Mouse (Mus musculus) intestine, embryonic 16.5 days (tissue): ENCODE results near the gene Slc25a30. TPM values are rescaled to one million over a fixed set of nuclear protein-coding genes. Genes with fewer than 3 reads are reported as not detected.
A peak's percentile ranks its signal among the peaks of the same experiment; 100 is the strongest.
"Not testable (repeated sequence)": the region's sequence is repeated elsewhere in the genome, so short reads cannot be mapped to it uniquely, and the experiment has no call there.

Experiments
- ATAC-seq: fragments of 200-750 bp; cut with Nextera tagmentation; 2 replicates; pipeline ENCODE4 v1.8.0; 2017; ENCODE audit warnings: moderate TSS enrichment, moderate library complexity
- H3K27ac ChIP-seq: fragments of 300-500 bp; sonication (generic); 2 replicates; pipeline ENCODE4 v1.5.1; 2014; ENCODE audit warnings: mild to moderate bottlenecking, low read length
- H3K27me3 ChIP-seq: fragments of 300-500 bp; sonication (generic); replicated peaks from 2 replicates; pipeline ENCODE4 v1.6.1; 2014; ENCODE audit warnings: low read length, control low read depth, mixed read lengths; ENCODE audit not compliant: control insufficient read depth, insufficient read depth
- H3K36me3 ChIP-seq: fragments of 300-500 bp; sonication (generic); 2 replicates; pipeline ENCODE4 v1.6.1; 2014; ENCODE audit warnings: low read length, control low read depth; ENCODE audit not compliant: control insufficient read depth, insufficient read depth
- H3K4me1 ChIP-seq: fragments of 300-500 bp; sonication (generic); 2 replicates; pipeline ENCODE4 v1.6.1; 2014; ENCODE audit warnings: low read length, control low read depth, mixed read lengths; ENCODE audit not compliant: control insufficient read depth, insufficient read depth
- H3K4me2 ChIP-seq: fragments of 300-500 bp; sonication (generic); 2 replicates; pipeline ENCODE4 v1.6.1; 2014; ENCODE audit warnings: low read depth, low read length, control low read depth
- H3K4me3 ChIP-seq: fragments of 300-500 bp; sonication (generic); 2 replicates; pipeline ENCODE4 v1.5.1; 2014; ENCODE audit warnings: mild to moderate bottlenecking, low read length
- H3K9ac ChIP-seq: fragments of 300-500 bp; sonication (generic); 2 replicates; pipeline ENCODE4 v1.6.1; 2014; ENCODE audit warnings: low read depth, low read length
- H3K9me3 ChIP-seq: fragments of 300-500 bp; sonication (generic); 2 replicates; pipeline ENCODE4 v1.6.1; 2016; ENCODE audit warnings: low read length, control low read depth; ENCODE audit not compliant: control insufficient read depth
- WGBS: fragments of 180-500 bp; shearing (Covaris S2); extraction: QIAGEN DNeasy Blood & Tissue Kit; methylation state at CpG from one replicate; pipeline ENCODE4 v1.1.7; 2014; 5-methylcytosine and 5-hydroxymethylcytosine counted together
- polyA plus RNA-seq: library from polyadenylated mRNA; unstranded; fragments of >200 nt; fragmentation: Nextera tagmentation; extraction: Ambion mirVana; gene quantifications from 2 replicates; pipeline ENCODE4 v1.2.1, GENCODE M21; 2015

Slc25a30 gene
- polyA plus RNA-seq, 1 experiment from 2014 or later, result 2.1 TPM

- Histone ChIP-seq H3K4me2 (no peak overlapping the region), H3K9ac (no peak overlapping the region), H3K27ac (no peak overlapping the region), H3K27me3 (no peaks in the 10 kb centered on the region), H3K36me3 (peaks cover 3% of the 10 kb centered on the region; the same call in 1 of the 2 replicates), H3K4me3 (no peak overlapping the region), H3K9me3 (no peaks in the 10 kb centered on the region), H3K4me1 (no peaks in the 10 kb centered on the region)
- WGBS, result 88% methylated on average over 8 of the region's 8 CpGs
- no peak for ATAC-seq
These were observed 10.2 kb downstream of the Slc25a30 start for GRCm38 (mm10) chr14:75776637-75777036.

- Histone ChIP-seq H3K36me3 (no peaks in the 10 kb centered on the region), H3K4me2 (no peak overlapping the region), H3K9ac (no peak overlapping the region), H3K4me3 (no peak overlapping the region), H3K27ac (no peak overlapping the region), H3K27me3 (no peaks in the 10 kb centered on the region), H3K9me3 (no peaks in the 10 kb centered on the region), H3K4me1 (no peaks in the 10 kb centered on the region)
- no peak for ATAC-seq
- WGBS, result 87% methylated on average over 8 of the region's 8 CpGs
These were observed 13.4 kb downstream of the Slc25a30 start for GRCm38 (mm10) chr14:75773431-75773830.

GRCm38 (mm10) chr14:75772407-75772806, 14.4 kb downstream of the Slc25a30 start:
- not testable (repeated sequence) for H3K4me2 ChIP-seq, H3K9ac ChIP-seq, H3K36me3 ChIP-seq, H3K27me3 ChIP-seq, H3K27ac ChIP-seq, ATAC-seq, H3K4me1 ChIP-seq, H3K4me3 ChIP-seq, H3K9me3 ChIP-seq
- 89% methylated on average over 3 of the region's 3 CpGs for WGBS

GRCm38 (mm10) chr14:75771101-75771501, 15.7 kb downstream of the Slc25a30 start:
- ATAC-seq, result no peak
- Histone ChIP-seq H3K27ac (no peak overlapping the region), H3K9ac (no peak overlapping the region), H3K36me3 (no peaks in the 10 kb centered on the region), H3K4me3 (no peak overlapping the region), H3K4me2 (no peak overlapping the region), H3K4me1 (no peaks in the 10 kb centered on the region), H3K27me3 (no peaks in the 10 kb centered on the region), H3K9me3 (no peaks in the 10 kb centered on the region)
- 81% methylated on average over 8 of the region's 8 CpGs for WGBS

GRCm38 (mm10) chr14:75769334-75769733, 17.5 kb downstream of the Slc25a30 start:
- WGBS, result 88% methylated on average over 9 of the region's 9 CpGs

GRCm38 (mm10) chr14:75768275-75768608, 18.6 kb downstream of the Slc25a30 start:
- Histone ChIP-seq H3K36me3 (no peaks in the 10 kb centered on the region), H3K27ac (no peak overlapping the region), H3K9ac (no peak overlapping the region), H3K4me3 (no peak overlapping the region), H3K4me2 (no peak overlapping the region), H3K4me1 (no peaks in the 10 kb centered on the region), H3K27me3 (no peaks in the 10 kb centered on the region), H3K9me3 (no peaks in the 10 kb centered on the region)
- 14% methylated on average over 1 of the region's 1 CpGs for WGBS
- no peak for ATAC-seq

More at GRCm38 (mm10) chr14:75769334-75769733, 17.5 kb downstream of the Slc25a30 start:
- Histone ChIP-seq H3K36me3 (no peaks in the 10 kb centered on the region), H3K4me2 (no peak overlapping the region), H3K9me3 (no peaks in the 10 kb centered on the region), H3K9ac (no peak overlapping the region), H3K4me1 (no peaks in the 10 kb centered on the region), H3K4me3 (no peak overlapping the region), H3K27me3 (no peaks in the 10 kb centered on the region), H3K27ac (no peak overlapping the region)
- no peak for ATAC-seq

- H3K4me3 ChIP-seq, result peak overlapping the region; percentile 22; the same call in 1 of the 2 replicates
- 0 out of 2 replicates have a peak overlapping the region, but pooled peaks have one; percentile 44 for H3K9ac ChIP-seq
- no peaks in the 10 kb centered on the region for H3K9me3 ChIP-seq
- WGBS, result 48% methylated on average over 17 of the region's 17 CpGs
- no peaks in the 10 kb centered on the region for H3K27me3 ChIP-seq
- H3K4me2 ChIP-seq, result peak overlapping the region; percentile 31; the same call in 1 of the 2 replicates
- peak; percentile 85 for ATAC-seq
- H3K27ac ChIP-seq, result no peak overlapping the region
- H3K36me3 ChIP-seq, result no peaks in the 10 kb centered on the region
- no peaks in the 10 kb centered on the region for H3K4me1 ChIP-seq
These were observed 19.2 kb downstream of the Slc25a30 start for GRCm38 (mm10) chr14:75767492-75768274.

GRCm38 (mm10) chr14:75761028-75761805, 25.6 kb downstream of the Slc25a30 start:
- H3K9me3 ChIP-seq, result no peaks in the 10 kb centered on the region
- WGBS, result 62% methylated on average over 10 of the region's 10 CpGs
- no peaks in the 10 kb centered on the region for H3K4me1 ChIP-seq
- no peak overlapping the region for H3K4me3 ChIP-seq
- peak; percentile 67; the same call in 1 of the 2 replicates for ATAC-seq
- H3K9ac ChIP-seq, result no peak overlapping the region
- H3K36me3 ChIP-seq, result 0 out of 2 replicates have a peak, but pooled peaks cover 3% of the 10 kb centered on the region
- H3K27ac ChIP-seq, result no peak overlapping the region
- no peaks in the 10 kb centered on the region for H3K27me3 ChIP-seq
- no peak overlapping the region for H3K4me2 ChIP-seq

GRCm38 (mm10) chr14:75758401-75758800, 28.4 kb downstream of the Slc25a30 start:
- ATAC-seq, result no peak
- no peaks in the 10 kb centered on the region; the same call in 1 of the 2 replicates for H3K4me1 ChIP-seq
- H3K4me2 ChIP-seq, result no peak overlapping the region
- H3K4me3 ChIP-seq, result no peak overlapping the region
- H3K9ac ChIP-seq, result no peak overlapping the region
- WGBS, result 75% methylated on average over 7 of the region's 7 CpGs
- H3K27ac ChIP-seq, result no peak overlapping the region
- H3K36me3 ChIP-seq, result 0 out of 2 replicates have a peak, but pooled peaks cover 3% of the 10 kb centered on the region
- no peaks in the 10 kb centered on the region for H3K9me3 ChIP-seq
- no peaks in the 10 kb centered on the region for H3K27me3 ChIP-seq
